Mouse (Mus musculus): ENCODE data around the gene Cyp2j9. TPM values are rescaled to one million over a fixed set of nuclear protein-coding genes. Genes with fewer than 3 reads are reported as not detected.
"Not testable (repeated sequence)": the region's sequence is repeated elsewhere in the genome, so short reads cannot be mapped to it uniquely, and the experiment has no call there.

Cyp2j9 gene
- 10 to 100 TPM; 18.7 to 26.6 TPM for total RNA-seq (2021)
- long read RNA-seq, experiment 1, transcript Cyp2j9-201 (9 exons, 2,037 nt): major isoform, 25 of 29 reads
- long read RNA-seq, experiment 1, partial matches to known transcripts: 2 of 29 reads
- long read RNA-seq, experiment 1, other reads (novel, unspliced or antisense): 2 of 29 reads
- long read RNA-seq, experiment 2, transcript Cyp2j9-201 (9 exons, 2,037 nt): major isoform, 16 of 18 reads
- long read RNA-seq, experiment 2, partial matches to known transcripts: 2 of 18 reads
- long read RNA-seq, experiment 2, other reads (novel, unspliced or antisense): 0 of 18 reads

- DNase-seq (ENCODE audit: low spot score in 2 of 2): peak in 1 of 2 experiments; percentile 65
Observed at GRCm38 (mm10) chr4:96590911-96591790, at the start of gene Cyp2j9. Cyp2j9 (minus strand) TSS chr4:96591578.

GRCm38 (mm10) chr4:96635455-96635854, 44.1 kb upstream of the Cyp2j9 start:
- no peak for DNase-seq (ENCODE audit: low spot score in 2 of 2)

DNA sequence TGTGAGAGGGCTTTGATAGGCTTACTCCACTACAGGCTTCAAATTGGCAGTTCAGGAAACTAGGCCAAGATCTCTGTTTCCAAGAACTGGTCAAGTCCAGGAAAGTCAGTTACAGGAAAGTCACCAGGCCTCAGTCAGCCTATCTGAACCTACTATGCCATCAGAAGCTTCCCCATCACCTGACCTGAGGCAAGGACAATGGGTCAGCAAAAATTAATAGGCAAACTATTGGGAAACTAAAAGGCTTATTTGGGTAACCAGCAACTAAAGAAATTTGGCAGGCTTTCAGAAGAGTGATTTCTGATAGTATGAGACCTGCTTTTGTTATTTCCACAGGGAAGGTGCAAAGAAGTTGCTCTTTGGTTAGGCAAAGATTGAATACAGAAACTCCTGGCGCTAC, 31.1 kb upstream of the Cyp2j9 start:
- no peak for DNase-seq (ENCODE audit: low spot score in 2 of 2)

DNA sequence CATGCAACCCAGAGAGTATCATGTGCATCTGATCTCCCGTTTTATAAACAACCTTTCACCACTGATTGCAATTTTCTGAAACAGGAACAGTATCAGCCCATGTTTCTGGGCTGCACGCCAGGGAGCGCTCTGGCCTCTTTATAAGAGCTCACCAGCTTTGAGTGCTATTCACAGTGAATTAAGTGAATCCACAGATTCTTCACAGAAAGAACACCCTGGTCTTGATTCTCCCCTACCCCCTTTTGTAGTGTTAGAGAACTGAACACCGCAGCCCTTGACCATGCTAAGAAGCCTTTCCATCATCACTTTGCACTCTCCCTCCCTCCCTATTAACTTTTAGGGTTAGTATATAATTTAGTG, 393 bp upstream of the Cyp2j9 start:
- peak in 1 of 2 experiments; percentile 89 for DNase-seq (ENCODE audit: low spot score in 2 of 2)

GRCm38 (mm10) chr4:96581425-96582088, 9.8 kb downstream of the Cyp2j9 start:
- DNase-seq (ENCODE audit: low spot score in 2 of 2): no peak

DNA sequence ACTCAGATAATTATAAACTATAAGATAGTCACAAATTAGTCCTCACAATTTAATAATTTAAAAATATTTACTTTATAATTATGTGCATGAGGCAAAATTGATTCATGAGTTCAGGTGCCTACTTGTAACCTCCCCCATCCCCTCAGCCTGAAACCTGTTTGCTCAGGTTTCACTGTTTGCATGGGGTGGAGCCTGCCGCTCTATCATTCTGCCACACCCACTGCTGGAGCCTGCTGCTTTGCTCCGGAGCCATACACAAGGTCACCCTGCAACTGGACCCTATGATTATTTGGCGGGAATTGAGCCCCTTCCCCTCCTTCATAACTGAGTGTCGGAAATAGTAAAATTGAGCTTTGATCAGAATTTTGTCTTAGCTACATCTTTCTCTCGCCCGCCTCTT, 11.0 kb downstream of the Cyp2j9 start:
- not testable (repeated sequence) for DNase-seq (ENCODE audit: low spot score in 2 of 2)

GRCm38 (mm10) chr4:96569442-96569841, 21.9 kb downstream of the Cyp2j9 start:
- no peak for DNase-seq (ENCODE audit: low spot score in 2 of 2)

DNA sequence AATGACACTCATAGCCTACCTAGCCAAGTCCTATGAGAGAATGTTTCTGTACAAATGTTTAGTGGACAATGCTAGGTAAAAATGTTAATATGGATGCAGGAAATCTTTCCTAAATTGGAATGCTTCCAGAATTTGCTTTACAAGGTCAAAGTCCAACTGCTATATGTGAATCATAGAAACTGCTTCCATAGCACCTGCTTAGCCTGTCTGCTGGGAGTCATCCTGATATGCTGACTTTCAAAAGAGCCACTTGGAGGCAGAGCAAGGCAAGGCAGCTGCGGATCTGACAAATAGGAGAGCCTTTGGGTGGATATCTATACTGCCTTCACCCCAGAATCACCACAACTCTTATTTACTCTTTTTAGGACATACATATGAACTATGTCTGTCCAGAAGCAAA, 23.4 kb downstream of the Cyp2j9 start:
- DNase-seq (ENCODE audit: low spot score in 2 of 2): no peak

DNA sequence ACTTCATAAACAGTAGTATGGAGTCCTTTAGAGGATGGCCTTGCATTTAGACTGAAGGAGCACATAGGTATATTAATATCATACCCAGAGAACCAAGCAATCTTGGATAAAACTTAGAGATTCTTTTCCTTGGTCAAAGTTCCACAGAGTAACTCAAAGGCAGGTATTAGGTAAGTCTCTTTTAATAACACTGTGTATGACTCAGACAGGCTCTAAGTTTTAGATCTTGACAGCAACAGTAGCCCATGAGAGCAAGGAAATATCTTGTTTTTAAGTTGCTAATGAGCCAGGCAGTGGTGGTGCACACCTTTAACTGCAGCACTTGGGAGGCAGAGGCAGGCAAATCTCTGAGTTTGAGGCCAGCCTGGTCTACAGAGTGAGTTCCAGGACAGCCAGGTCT, 25.6 kb downstream of the Cyp2j9 start:
- DNase-seq (ENCODE audit: low spot score in 2 of 2): no peak

GRCm38 (mm10) chr4:96560464-96560863, 30.9 kb downstream of the Cyp2j9 start:
- no peak for DNase-seq (ENCODE audit: low spot score in 2 of 2)

DNA sequence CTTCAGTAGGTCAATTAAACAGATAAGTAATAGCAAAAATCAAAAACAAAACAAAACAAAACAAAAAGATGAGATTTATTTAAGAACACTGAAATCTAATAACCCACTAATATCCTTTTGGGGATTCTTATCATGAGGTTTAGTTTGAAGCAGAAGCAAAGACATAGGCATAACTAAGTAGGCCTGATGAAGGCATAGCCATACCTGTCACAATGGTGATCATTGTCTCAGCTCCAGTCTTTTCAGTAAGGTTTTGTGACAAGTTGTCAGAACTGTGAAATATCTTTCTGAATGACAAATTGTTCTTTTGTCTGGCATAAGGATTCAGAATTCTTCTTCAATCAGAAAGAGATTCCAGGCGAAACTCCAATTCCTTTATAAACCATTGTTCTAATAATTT, 31.6 kb downstream of the Cyp2j9 start:
- no peak for DNase-seq (ENCODE audit: low spot score in 2 of 2)

DNA sequence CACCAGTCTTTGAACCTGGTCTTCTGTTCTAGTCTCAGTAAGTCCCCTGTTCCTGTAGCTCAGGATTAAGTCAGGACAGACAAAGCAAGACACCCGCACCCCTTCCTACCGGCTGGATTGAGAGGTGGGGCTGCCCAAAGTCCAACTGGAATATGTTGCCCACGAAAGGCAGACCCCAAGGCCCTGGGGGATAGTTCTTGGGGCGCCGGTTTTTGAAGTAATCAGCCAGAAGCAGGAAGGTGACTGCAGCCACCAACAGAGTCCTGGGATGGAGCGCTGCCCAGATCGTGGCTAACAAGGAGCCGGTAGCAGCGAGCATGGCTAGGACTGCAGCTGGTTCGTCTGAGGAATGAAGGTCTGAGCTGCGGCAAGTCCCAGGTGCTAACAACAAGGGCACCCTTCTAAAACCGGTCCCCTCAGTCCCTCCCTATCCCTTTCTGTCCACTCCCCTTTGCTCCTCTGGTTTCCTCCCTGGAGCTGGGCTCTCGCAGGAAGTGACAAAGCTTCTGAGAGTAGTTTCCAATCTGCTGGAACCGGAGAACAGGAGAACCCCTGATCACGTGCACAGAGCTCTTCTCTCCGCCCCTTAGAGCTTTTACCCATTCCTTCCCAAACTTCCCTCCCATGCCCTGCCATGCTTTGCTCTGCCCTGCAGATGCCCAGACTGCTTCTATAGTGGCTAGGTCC, 38.1 kb downstream of the Cyp2j9 start, which contains the start of gene Cyp2j6:
TSS of gene Cyp2j6 (minus strand) at position 529 of the 687 bp plus-strand sequence.
- peak; percentile 42 to 49 for DNase-seq (ENCODE audit: low spot score in 2 of 2)

- DNase-seq (ENCODE audit: low spot score in 2 of 2): no peak
Observed at GRCm38 (mm10) chr4:96551619-96552018, 39.8 kb downstream of the Cyp2j9 start.

DNA sequence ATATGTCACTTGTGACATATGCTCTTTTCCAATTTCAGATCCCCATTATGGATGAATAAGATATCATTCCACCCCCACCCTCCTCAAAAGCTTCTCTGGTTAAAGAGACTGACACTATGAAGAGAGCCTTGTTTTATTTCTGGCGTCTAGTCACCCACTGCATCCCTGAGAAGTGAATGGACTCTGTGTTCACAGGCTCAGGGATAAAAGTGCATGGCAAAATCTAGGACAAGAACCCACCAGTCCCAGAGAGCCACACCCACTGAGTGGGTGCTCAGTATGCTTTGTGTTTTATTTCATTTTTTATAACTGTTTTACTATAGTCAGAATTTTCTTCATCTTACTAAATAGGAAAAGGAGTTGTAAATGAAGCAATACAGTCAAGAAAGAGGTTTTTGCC, 45.4 kb downstream of the Cyp2j9 start:
- peak in 1 of 2 experiments; percentile 29 for DNase-seq (ENCODE audit: low spot score in 2 of 2)

DNA sequence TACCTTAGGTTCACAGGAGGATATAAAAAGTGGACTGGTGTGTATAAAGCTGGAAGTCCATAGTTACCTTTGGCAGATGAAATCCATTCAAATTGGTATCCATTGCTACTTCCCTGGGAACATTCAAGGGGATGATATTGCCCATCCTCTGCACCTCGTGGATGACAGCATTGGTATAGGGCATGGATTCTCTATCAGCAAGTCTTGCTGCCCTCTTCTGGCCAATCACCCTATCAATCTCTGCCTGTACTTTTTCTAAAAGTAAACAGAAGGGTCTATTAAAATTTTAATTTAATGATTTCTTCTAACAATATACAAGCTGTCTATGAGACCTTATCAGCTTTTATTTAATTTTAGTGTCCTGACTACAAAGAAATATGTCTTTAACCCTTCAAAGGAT, 65.6 kb downstream of the Cyp2j9 start:
- peak in 1 of 2 experiments; percentile 12 for DNase-seq (ENCODE audit: low spot score in 2 of 2)

DNA sequence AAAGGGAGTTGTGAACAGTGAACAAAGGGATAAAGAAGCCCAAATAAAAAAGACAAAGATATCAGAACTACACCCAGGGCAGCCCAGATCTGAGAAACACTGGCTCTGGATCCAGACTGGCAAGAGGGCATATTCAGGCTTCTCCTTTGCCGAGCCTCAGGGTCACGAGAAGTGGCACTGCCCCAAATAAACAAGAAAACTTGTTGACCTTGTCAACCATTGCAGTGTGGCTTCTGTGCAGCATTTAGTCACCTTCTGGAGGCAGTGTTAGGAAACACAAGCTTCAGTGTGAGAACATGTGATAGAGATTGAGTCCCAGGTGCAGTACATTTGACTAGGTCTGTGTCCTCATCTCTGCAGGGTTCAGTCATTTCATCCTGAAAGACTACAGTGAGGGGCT, 69.1 kb downstream of the Cyp2j9 start:
- DNase-seq (ENCODE audit: low spot score in 2 of 2): no peak

Other genes starting within 250 kb of the Cyp2j9 start
- gene Cyp2j11, start 242.9 kb downstream of the Cyp2j9 start, total RNA-seq (2021): not detected
- gene Cyp2j8, start 84.2 kb downstream of the Cyp2j9 start, total RNA-seq (2021): not detected
- 10 to 100 TPM; 15.1 to 17.5 TPM for gene Cyp2j6, start 37.9 kb downstream of the Cyp2j9 start, total RNA-seq (2021)
- gene Cyp2j5, start 72.6 kb upstream of the Cyp2j9 start, total RNA-seq (2021): not detected
- gene Gm12695, start 193.6 kb upstream of the Cyp2j9 start, total RNA-seq (2021): under 1 TPM in 1 of 2 experiments, not detected in 1; 0.23 TPM